Mouse (Mus musculus) gastrocnemius, adult 8-10 months (tissue): ENCODE results near the gene Casp9. TPM values are rescaled to one million over a fixed set of nuclear protein-coding genes. Genes with fewer than 3 reads are reported as not detected.
A peak's percentile ranks its signal among the peaks of the same experiment; 100 is the strongest.
"Not testable (repeated sequence)": the region's sequence is repeated elsewhere in the genome, so short reads cannot be mapped to it uniquely, and the experiment has no call there.

Experiments
- DNase-seq, 2 experiments: peaks; one replicate each; pipeline ENCODE4 v3.0.0; 2022; ENCODE audit warnings: low spot score in 2 of 2
- total RNA-seq, 4 experiments: library from RNA; stranded (reverse); gene quantifications; 2 replicates each; pipeline ENCODE4 v1.2.4; 2022

Gene Casp9
- 1 to 10 TPM; 1.5 to 2.5 (median 1.9) TPM for total RNA-seq

GRCm38 (mm10) chr4:141793282-141794151 is at the start of gene Casp9:
Casp9 (plus strand) TSS chr4:141793612.
- DNase-seq = peak; percentile 96 to 97

GRCm38 (mm10) chr4:141746578-141747346 is 46.6 kb upstream of the Casp9 start, which contains the start of gene Agmat:
Agmat (plus strand) TSS chr4:141746672.
- no peak for DNase-seq

GRCm38 (mm10) chr4:141749557-141749956 is 43.9 kb upstream of the Casp9 start:
- peak; percentile 40 to 58 for DNase-seq

GRCm38 (mm10) chr4:141750826-141751225 is 42.6 kb upstream of the Casp9 start:
- no peak for DNase-seq

GRCm38 (mm10) chr4:141751419-141752075 is 41.9 kb upstream of the Casp9 start:
- DNase-seq = no peak

GRCm38 (mm10) chr4:141752076-141752421 is 41.4 kb upstream of the Casp9 start:
- DNase-seq = no peak

GRCm38 (mm10) chr4:141755375-141755930 is 38.0 kb upstream of the Casp9 start:
- no peak for DNase-seq

GRCm38 (mm10) chr4:141757124-141757523 is 36.3 kb upstream of the Casp9 start:
- DNase-seq = no peak

GRCm38 (mm10) chr4:141758874-141759542 is 34.4 kb upstream of the Casp9 start:
- DNase-seq = no peak

- no peak for DNase-seq
Measured at GRCm38 (mm10) chr4:141760942-141761341, 32.5 kb upstream of the Casp9 start.

GRCm38 (mm10) chr4:141762102-141762598 is 31.3 kb upstream of the Casp9 start:
- DNase-seq = no peak

GRCm38 (mm10) chr4:141763476-141763875 is 29.9 kb upstream of the Casp9 start:
- no peak for DNase-seq

- DNase-seq = no peak
Measured at GRCm38 (mm10) chr4:141765008-141765407, 28.4 kb upstream of the Casp9 start.

- DNase-seq = no peak
Measured at GRCm38 (mm10) chr4:141766316-141766667, 27.1 kb upstream of the Casp9 start.

GRCm38 (mm10) chr4:141766668-141767352 is 26.6 kb upstream of the Casp9 start:
- DNase-seq = no peak

- DNase-seq = no peak
Measured at GRCm38 (mm10) chr4:141767353-141768036, 25.9 kb upstream of the Casp9 start.

GRCm38 (mm10) chr4:141769501-141770160 is 23.8 kb upstream of the Casp9 start:
- DNase-seq = no peak

- no peak for DNase-seq
Measured at GRCm38 (mm10) chr4:141771823-141772222, 21.6 kb upstream of the Casp9 start.

GRCm38 (mm10) chr4:141773019-141773418 is 20.4 kb upstream of the Casp9 start:
- not testable (repeated sequence) for DNase-seq
